Mouse (Mus musculus) erythroblast, embryonic 14.5 days (primary cell): ENCODE data around the gene Snd1.

ENCODE experiments used
- GATA1 ChIP-seq: IDR thresholded peaks from 2 replicates; pipeline ENCODE4 v1.6.1; 2012; ENCODE audit warnings: low read length, inconsistent platforms, mixed read lengths
- TAL1 ChIP-seq: IDR thresholded peaks from 3 replicates; pipeline ENCODE4 v1.6.1; 2012; ENCODE audit warnings: low read length, inconsistent platforms, mixed read lengths

- TF ChIP-seq TAL1, result no peak
- no peak for TF ChIP-seq GATA1
Measured at GRCm38 (mm10) chr6:28814895-28815294, 340.0 kb downstream of the Snd1 start.
